Mouse (Mus musculus): Measurements from ENCODE around the gene Lrrc27.

Gene Lrrc27

GRCm38 (mm10) chr7:139214160-139214559 lies 1.4 kb downstream of the Lrrc27 start:
- no peak for DNase-seq (ENCODE audit: low spot score in 2 of 2)

GRCm38 (mm10) chr7:139214596-139215340 lies 2.0 kb downstream of the Lrrc27 start:
- no peak for DNase-seq (ENCODE audit: low spot score in 2 of 2)

- no peak for DNase-seq (ENCODE audit: low spot score in 2 of 2)
Observed at GRCm38 (mm10) chr7:139215516-139215915, 2.7 kb downstream of the Lrrc27 start.

- no peak for DNase-seq (ENCODE audit: low spot score in 2 of 2)
Observed at GRCm38 (mm10) chr7:139215946-139216345, 3.2 kb downstream of the Lrrc27 start.

- no peak for DNase-seq (ENCODE audit: low spot score in 2 of 2)
Observed at GRCm38 (mm10) chr7:139216464-139216863, 3.7 kb downstream of the Lrrc27 start.

GRCm38 (mm10) chr7:139217046-139217445 lies 4.3 kb downstream of the Lrrc27 start:
- no peak for DNase-seq (ENCODE audit: low spot score in 2 of 2)

- no peak for DNase-seq (ENCODE audit: low spot score in 2 of 2)
Observed at GRCm38 (mm10) chr7:139218641-139219415, 6.0 kb downstream of the Lrrc27 start.

- DNase-seq (ENCODE audit: low spot score in 2 of 2): no peak
Observed at GRCm38 (mm10) chr7:139219486-139219885, 6.7 kb downstream of the Lrrc27 start.

GRCm38 (mm10) chr7:139220303-139220702 lies 7.5 kb downstream of the Lrrc27 start:
- no peak for DNase-seq (ENCODE audit: low spot score in 2 of 2)

GRCm38 (mm10) chr7:139221072-139221471 lies 8.3 kb downstream of the Lrrc27 start:
- no peak for DNase-seq (ENCODE audit: low spot score in 2 of 2)

GRCm38 (mm10) chr7:139221856-139222255 lies 9.1 kb downstream of the Lrrc27 start:
- DNase-seq (ENCODE audit: low spot score in 2 of 2): no peak

GRCm38 (mm10) chr7:139222341-139222740 lies 9.6 kb downstream of the Lrrc27 start:
- DNase-seq (ENCODE audit: low spot score in 2 of 2): no peak

- DNase-seq (ENCODE audit: low spot score in 2 of 2): no peak
Observed at GRCm38 (mm10) chr7:139224070-139224469, 11.3 kb downstream of the Lrrc27 start.

- DNase-seq (ENCODE audit: low spot score in 2 of 2): no peak
Observed at GRCm38 (mm10) chr7:139224725-139225124, 11.9 kb downstream of the Lrrc27 start.

GRCm38 (mm10) chr7:139226416-139226815 lies 13.6 kb downstream of the Lrrc27 start:
- DNase-seq (ENCODE audit: low spot score in 2 of 2): no peak

GRCm38 (mm10) chr7:139228447-139229171 lies 15.8 kb downstream of the Lrrc27 start:
- no peak for DNase-seq (ENCODE audit: low spot score in 2 of 2)

GRCm38 (mm10) chr7:139229837-139230236 lies 17.0 kb downstream of the Lrrc27 start:
- DNase-seq (ENCODE audit: low spot score in 2 of 2): no peak

GRCm38 (mm10) chr7:139230241-139230640 lies 17.5 kb downstream of the Lrrc27 start:
- DNase-seq (ENCODE audit: low spot score in 2 of 2): no peak

- DNase-seq (ENCODE audit: low spot score in 2 of 2): peak; percentile 88 to 92
Observed at GRCm38 (mm10) chr7:139233714-139234113, 20.9 kb downstream of the Lrrc27 start.

GRCm38 (mm10) chr7:139234426-139235188 lies 21.8 kb downstream of the Lrrc27 start:
- no peak for DNase-seq (ENCODE audit: low spot score in 2 of 2)

GRCm38 (mm10) chr7:139235651-139236358 lies 23.0 kb downstream of the Lrrc27 start:
- no peak for DNase-seq (ENCODE audit: low spot score in 2 of 2)

All from right cerebral cortex, adult 2 months (tissue).